13 mouse cellular contexts compared by ENCODE assay signal in the genomic region with DNA sequence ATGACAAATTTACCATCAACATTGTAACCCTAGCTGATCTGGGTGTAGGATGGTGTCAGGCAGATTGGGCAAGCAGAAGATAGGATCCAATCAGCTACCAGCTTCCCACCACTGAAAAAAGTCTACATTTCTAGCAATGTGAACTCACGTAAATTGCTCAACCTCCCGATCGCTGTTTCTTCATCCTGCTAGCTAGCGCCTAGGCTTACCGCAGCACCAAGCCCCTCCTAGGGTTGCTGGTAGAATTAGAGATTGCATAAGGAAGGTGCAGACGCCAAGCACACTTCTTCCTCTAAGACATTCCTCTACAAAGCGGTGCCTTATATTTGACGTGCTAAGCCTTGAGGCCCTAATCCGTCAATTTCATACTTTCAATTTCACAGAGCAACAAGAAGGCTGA. TPM values are rescaled to one million over a fixed set of nuclear protein-coding genes. Genes with fewer than 3 reads are reported as not detected.
DNase-seq lines count a peak whose midpoint lies in the region; ATAC-seq lines count a peak whose summit lies in the region.
"Had no signal": no experiment of that assay in that cellular context is flagged by ENCODE, and none has a peak within 500 bp of the region (broad histone marks: within the 10 kb centered on the region; RNA-seq: fewer than 3 reads in every experiment).

No protein-coding gene starts in this region.

- H3K27ac ChIP-seq in heart, embryonic 11.5 days (ENCODE audit: low read depth, low read length), result 0 out of 2 replicates have a peak overlapping the region, but pooled peaks have one; percentile 3
- no peak overlapping the region for H3K27ac ChIP-seq in liver, embryonic 11.5 days (ENCODE audit: low read depth, low read length)
- H3K27ac ChIP-seq: embryonic facial prominence, embryonic 13.5 days had no signal

- H3K4me2 ChIP-seq in heart, embryonic 11.5 days, result no peak overlapping the region
- no peak overlapping the region for H3K4me2 ChIP-seq in liver, embryonic 11.5 days
- H3K4me2 ChIP-seq: embryonic facial prominence, embryonic 13.5 days had no signal

- no peaks in the 10 kb centered on the region for H3K36me3 ChIP-seq in heart, embryonic 11.5 days (ENCODE audit: control insufficient read depth, insufficient read depth, low read length)
- no peaks in the 10 kb centered on the region for H3K36me3 ChIP-seq in liver, embryonic 11.5 days (ENCODE audit: control insufficient read depth, insufficient read depth, low read length)

- no peaks in the 10 kb centered on the region for H3K4me1 ChIP-seq in heart, embryonic 11.5 days (ENCODE audit: control insufficient read depth, insufficient read depth, low read length)
- H3K4me1 ChIP-seq in liver, embryonic 11.5 days (replicated peaks; ENCODE audit: control insufficient read depth, insufficient read depth, low read length), result no peaks in the 10 kb centered on the region
- H3K4me1 ChIP-seq: embryonic facial prominence, embryonic 13.5 days had no signal

- WGBS in heart, embryonic 11.5 days (ENCODE audit: insufficient replicate concordance), result 82% methylated on average over 9 of the region's 9 CpGs
- 73% methylated on average over 9 of the region's 9 CpGs for WGBS in liver, embryonic 11.5 days

- no peaks in the 10 kb centered on the region for H3K9me3 ChIP-seq in heart, embryonic 11.5 days (replicated peaks; ENCODE audit: control insufficient read depth, low read length)
- H3K9me3 ChIP-seq in liver, embryonic 11.5 days (ENCODE audit: control insufficient read depth, low read length), result no peaks in the 10 kb centered on the region
- H3K9me3 ChIP-seq: embryonic facial prominence, embryonic 13.5 days had no signal

- DNase-seq in heart, adult 9 months (ENCODE audit: low spot score in 2 of 2), result no peak
- DNase-seq in liver, result peak; percentile 24
- no peak for DNase-seq in liver, embryonic 11.5 days (ENCODE audit: low spot score)
- DNase-seq in fibroblast of lung, adult 2 months (ENCODE audit: low read depth), result peak; percentile 51
- peak; percentile 5 to 35 for DNase-seq in monocyte, adult 2 months (ENCODE audit: low read depth in 1 of 2, low spot score in 2 of 2)
- DNase-seq in urinary bladder, postnatal 4 days (ENCODE audit: low spot score in 2 of 2), result no peak
- no peak for DNase-seq in right cerebral cortex, postnatal 25 days
- DNase-seq: cerebellum, adult 18-20 months; gastrocnemius, postnatal 25 days; right cerebral cortex, postnatal 14 days; thymus, postnatal 4 days had no signal

- H3K4me3 ChIP-seq in heart, embryonic 11.5 days (ENCODE audit: low read depth, low read length), result no peak overlapping the region
- no peak overlapping the region for H3K4me3 ChIP-seq in liver, embryonic 11.5 days (ENCODE audit: low read depth, low read length)
- H3K4me3 ChIP-seq: embryonic facial prominence, embryonic 13.5 days had no signal

- no peak overlapping the region for H3K9ac ChIP-seq in heart, embryonic 11.5 days (ENCODE audit: low read depth, low read length)
- no peak overlapping the region for H3K9ac ChIP-seq in liver, embryonic 11.5 days (ENCODE audit: low read depth, low read length)
- H3K9ac ChIP-seq: embryonic facial prominence, embryonic 13.5 days had no signal

- ATAC-seq in heart, embryonic 11.5 days (replicated peaks; ENCODE audit: insufficient number of reproducible peaks, low FRiP score, low TSS enrichment), result no peak
- ATAC-seq in liver, embryonic 11.5 days (replicated peaks; ENCODE audit: low FRiP score), result no peak

- H3K27me3 ChIP-seq in heart, embryonic 11.5 days (ENCODE audit: control insufficient read depth, insufficient read depth, low read length), result no peaks in the 10 kb centered on the region
- H3K27me3 ChIP-seq in liver, embryonic 11.5 days (replicated peaks; ENCODE audit: control insufficient read depth, insufficient read depth, low read length), result no peaks in the 10 kb centered on the region
- H3K27me3 ChIP-seq: embryonic facial prominence, embryonic 13.5 days had no signal

RNA-seq across cellular contexts. Expression of gene Tmem156, which starts 53.6 kb away (rescaled TPM):
- polyA plus RNA-seq in heart, embryonic 11.5 days (2014; fragmentation: Nextera tagmentation; extraction: Ambion mirVana), result 0.15 TPM in 1 of 2 replicates, not detected in the other
- 0.42 and 0.55 TPM in 2 replicates for polyA plus RNA-seq in liver, embryonic 11.5 days (2014; fragmentation: Nextera tagmentation; extraction: Ambion mirVana)

Comparison
In these comparisons a context has a peak if more than half of its experiments do, and no peak if none do; other contexts are left out.
1. DNase-seq: peak in liver (single experiment), fibroblast of lung, adult 2 months (single experiment) and monocyte, adult 2 months (2 of 2); none in heart, adult 9 months (0 of 2), liver, embryonic 11.5 days (single experiment), urinary bladder, postnatal 4 days (0 of 2) and right cerebral cortex, postnatal 25 days (single experiment).